Mouse (Mus musculus) midbrain, embryonic 14.5 days (tissue): ENCODE results near the gene Pnldc1. TPM values are rescaled to one million over a fixed set of nuclear protein-coding genes. Genes with fewer than 3 reads are reported as not detected.
"Not testable (repeated sequence)": the region's sequence is repeated elsewhere in the genome, so short reads cannot be mapped to it uniquely, and the experiment has no call there.

Experiments
- ATAC-seq: fragments of 200-750 bp; cut with Nextera tagmentation; 2 replicates; pipeline ENCODE4 v1.8.0; 2017; ENCODE audit warnings: moderate number of reproducible peaks, moderate library complexity; ENCODE audit not compliant: low FRiP score, low TSS enrichment
- DNase-seq: peaks from one replicate; pipeline ENCODE4 v3.0.0-alpha.2; 2015
- H3K27ac ChIP-seq: fragments of 300-500 bp; sonication (generic); replicated peaks from 2 replicates; pipeline ENCODE4 v1.5.1; 2014; ENCODE audit warnings: mild to moderate bottlenecking, low read depth, low read length, moderate library complexity
- H3K27me3 ChIP-seq: fragments of 300-500 bp; sonication (generic); 2 replicates; pipeline ENCODE4 v1.6.1; 2014; ENCODE audit warnings: low read length, control low read depth, mixed read lengths; ENCODE audit not compliant: control insufficient read depth, insufficient read depth
- H3K36me3 ChIP-seq: fragments of 300-500 bp; sonication (generic); 2 replicates; pipeline ENCODE4 v1.6.1; 2014; ENCODE audit warnings: low read length, control low read depth; ENCODE audit not compliant: control insufficient read depth, insufficient read depth
- H3K4me1 ChIP-seq: fragments of 300-500 bp; sonication (generic); 2 replicates; pipeline ENCODE4 v1.6.1; 2014; ENCODE audit warnings: mild to moderate bottlenecking, antibody characterized with exemption, low read length, control low read depth; ENCODE audit not compliant: control insufficient read depth, insufficient read depth
- H3K4me2 ChIP-seq: fragments of 300-500 bp; sonication (generic); 2 replicates; pipeline ENCODE4 v1.6.1; 2014; ENCODE audit warnings: mild to moderate bottlenecking, low read length, moderate library complexity
- H3K4me3 ChIP-seq: fragments of 300-500 bp; sonication (generic); replicated peaks from 2 replicates; pipeline ENCODE4 v1.5.1; 2014; ENCODE audit warnings: low read depth, low read length
- H3K9ac ChIP-seq: fragments of 300-500 bp; sonication (generic); replicated peaks from 2 replicates; pipeline ENCODE4 v1.6.1; 2014; ENCODE audit warnings: mild to moderate bottlenecking, low read length, moderate library complexity
- H3K9me3 ChIP-seq: fragments of 300-500 bp; sonication (generic); 2 replicates; pipeline ENCODE4 v1.6.1; 2016; ENCODE audit warnings: low read length, control low read depth, mixed read lengths; ENCODE audit not compliant: control insufficient read depth
- WGBS: fragments of 180-500 bp; shearing (Covaris S2); extraction: QIAGEN DNeasy Blood & Tissue Kit; methylation state at CpG from one replicate; pipeline ENCODE4 v1.1.7; 2014; 5-methylcytosine and 5-hydroxymethylcytosine counted together
- polyA plus RNA-seq: library from polyadenylated mRNA; unstranded; fragments of >200 nt; fragmentation: Nextera tagmentation; extraction: Ambion mirVana; gene quantifications from 2 replicates; pipeline ENCODE4 v1.2.1, GENCODE M21; 2014

Pnldc1 gene
- 3.1 and 3.7 TPM in 2 replicates for polyA plus RNA-seq

DNA sequence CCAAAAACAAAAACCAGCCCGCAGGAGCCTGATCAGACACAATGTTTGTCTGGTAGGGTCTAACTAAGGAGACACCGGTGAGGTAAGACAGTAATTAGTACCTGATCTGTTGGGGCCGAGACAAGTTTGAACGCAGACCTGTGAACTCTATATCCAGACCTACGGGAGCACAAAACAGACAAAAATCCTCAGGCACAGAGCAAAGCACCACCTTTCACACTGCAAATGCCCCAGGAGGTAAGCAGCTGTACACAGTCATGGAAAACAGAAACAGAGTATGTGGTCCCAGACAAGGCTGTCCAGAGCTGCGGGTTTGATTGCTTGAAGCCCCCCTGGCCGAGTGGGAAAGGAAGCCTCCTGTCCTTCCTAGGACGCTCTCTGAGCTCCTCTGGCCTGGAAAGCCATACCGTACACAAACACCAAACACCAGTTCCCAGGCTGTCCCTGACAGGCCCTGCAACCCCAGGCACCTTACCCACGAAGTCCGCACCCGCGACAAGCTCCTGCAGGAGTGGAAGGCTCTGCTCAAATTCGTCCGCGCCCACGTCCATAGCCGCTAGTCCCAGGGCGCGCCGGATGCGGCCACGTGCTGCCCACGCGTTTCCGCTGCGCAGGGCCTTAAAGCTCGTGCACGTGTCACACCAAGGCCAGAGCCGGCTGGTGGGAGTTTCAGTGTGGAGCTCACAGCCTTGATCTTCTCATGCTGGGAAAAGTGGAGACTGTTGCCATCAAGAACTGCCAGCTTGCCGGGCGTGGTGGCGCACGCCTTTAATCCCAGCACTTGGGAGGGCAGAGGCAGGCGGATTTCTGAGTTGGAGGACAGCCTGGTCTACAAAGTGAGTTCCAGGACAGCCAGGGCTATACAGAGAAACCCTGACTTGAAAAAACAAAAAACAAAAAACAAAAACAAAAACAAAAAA is at the start of gene Pnldc1:
Pnldc1 (minus strand) TSS at position 870 of the 920 bp plus-strand sequence.
- H3K36me3 ChIP-seq = peaks cover 53% of the 10 kb centered on the region
- no peak within 1 kb of the TSS for H3K4me2 ChIP-seq
- 82% methylated on average over 35 of the region's 35 CpGs for WGBS
- H3K4me1 ChIP-seq = no peaks in the 10 kb centered on the region
- H3K9me3 ChIP-seq = no peaks in the 10 kb centered on the region
- H3K9ac ChIP-seq = no peak within 1 kb of the TSS
- H3K27me3 ChIP-seq = no peaks in the 10 kb centered on the region
- no peak within 1 kb of the TSS for H3K27ac ChIP-seq
- H3K4me3 ChIP-seq = no peak within 1 kb of the TSS
- ATAC-seq (no peak), DNase-seq (no peak)

DNA sequence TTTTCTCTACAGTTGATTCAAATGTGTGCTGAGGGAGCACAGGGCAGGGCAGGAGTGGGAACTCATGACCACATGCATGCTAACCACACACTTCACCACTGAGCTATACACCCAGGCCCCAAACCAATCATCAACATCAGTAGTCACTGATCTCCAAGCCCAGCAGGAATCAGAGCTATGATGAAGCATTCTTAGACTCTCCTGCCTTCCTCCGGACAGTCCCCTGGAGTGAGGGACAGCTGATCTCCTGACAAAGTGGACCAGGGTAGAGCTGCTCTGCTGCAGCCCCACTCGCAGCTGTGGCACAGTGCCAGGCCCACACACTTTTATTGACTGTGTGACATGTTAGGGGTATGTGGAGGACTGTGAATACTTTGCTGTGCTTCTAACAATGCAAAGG is 49.3 kb upstream of the Pnldc1 start:
- Histone ChIP-seq H3K36me3 (peaks cover 21% of the 10 kb centered on the region), H3K4me2 (peak overlapping the region; percentile 50), H3K4me3 (peak overlapping the region; percentile 25)
- not testable (repeated sequence) for H3K4me1 ChIP-seq, H3K27ac ChIP-seq, ATAC-seq, H3K9me3 ChIP-seq, H3K9ac ChIP-seq, DNase-seq, H3K27me3 ChIP-seq
- 10% methylated on average over 1 of the region's 2 CpGs for WGBS

DNA sequence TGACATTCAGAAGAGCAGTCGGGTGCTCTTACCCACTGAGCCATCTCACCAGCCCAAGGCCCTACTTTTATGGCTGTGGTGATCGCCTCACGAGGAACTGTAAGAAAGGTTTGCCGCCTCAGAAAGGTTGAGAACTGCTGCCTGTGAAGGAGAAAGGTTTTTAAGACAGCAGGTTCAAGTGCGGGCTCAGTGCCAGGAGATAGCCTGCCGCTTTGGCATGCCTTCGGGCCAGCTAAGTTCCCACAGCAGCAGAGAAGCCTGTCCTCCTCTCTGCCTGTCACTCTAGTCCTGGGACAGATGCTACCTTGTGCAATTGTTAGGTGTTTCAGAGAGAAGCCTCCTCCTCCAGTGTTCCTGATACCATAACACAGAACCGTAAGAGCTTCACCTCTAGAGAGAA is 46.6 kb upstream of the Pnldc1 start:
- no peaks in the 10 kb centered on the region for H3K9me3 ChIP-seq
- H3K27me3 ChIP-seq = no peaks in the 10 kb centered on the region
- WGBS = 96% methylated on average over 8 of the region's 8 CpGs
- no peak overlapping the region for H3K4me2 ChIP-seq
- H3K4me3 ChIP-seq = no peak overlapping the region
- DNase-seq (no peak), ATAC-seq (no peak)
- no peak overlapping the region for H3K9ac ChIP-seq
- H3K36me3 ChIP-seq = peaks cover 36% of the 10 kb centered on the region
- H3K4me1 ChIP-seq = peaks cover 9% of the 10 kb centered on the region
- H3K27ac ChIP-seq = no peak overlapping the region

DNA sequence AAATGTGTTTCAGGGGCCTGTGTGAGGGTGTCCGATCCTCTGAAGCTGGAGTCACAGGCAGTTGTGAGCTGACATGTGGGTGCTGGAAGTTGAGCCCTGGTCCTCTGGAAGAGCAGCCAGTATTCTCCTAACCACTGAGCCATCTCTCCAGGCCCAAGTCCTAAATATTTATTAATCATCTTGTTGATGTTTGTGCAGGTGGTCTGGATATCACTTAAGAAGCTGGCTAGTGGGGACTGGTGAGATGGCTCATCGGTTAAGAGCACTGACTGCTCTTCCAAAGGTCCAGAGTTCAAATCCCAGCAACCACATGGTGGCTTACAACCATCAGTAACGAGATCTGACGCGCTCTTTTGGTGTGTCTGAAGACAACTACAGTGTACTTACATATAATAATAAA is 39.6 kb upstream of the Pnldc1 start:
- Histone ChIP-seq H3K9me3 (no peaks in the 10 kb centered on the region), H3K4me1 (no peaks in the 10 kb centered on the region), H3K27ac (no peak overlapping the region), H3K36me3 (peaks cover 70% of the 10 kb centered on the region), H3K9ac (no peak overlapping the region), H3K4me3 (no peak overlapping the region), H3K4me2 (no peak overlapping the region), H3K27me3 (no peaks in the 10 kb centered on the region)
- WGBS = 95% methylated on average over 5 of the region's 5 CpGs
- ATAC-seq (no peak), DNase-seq (no peak)

DNA sequence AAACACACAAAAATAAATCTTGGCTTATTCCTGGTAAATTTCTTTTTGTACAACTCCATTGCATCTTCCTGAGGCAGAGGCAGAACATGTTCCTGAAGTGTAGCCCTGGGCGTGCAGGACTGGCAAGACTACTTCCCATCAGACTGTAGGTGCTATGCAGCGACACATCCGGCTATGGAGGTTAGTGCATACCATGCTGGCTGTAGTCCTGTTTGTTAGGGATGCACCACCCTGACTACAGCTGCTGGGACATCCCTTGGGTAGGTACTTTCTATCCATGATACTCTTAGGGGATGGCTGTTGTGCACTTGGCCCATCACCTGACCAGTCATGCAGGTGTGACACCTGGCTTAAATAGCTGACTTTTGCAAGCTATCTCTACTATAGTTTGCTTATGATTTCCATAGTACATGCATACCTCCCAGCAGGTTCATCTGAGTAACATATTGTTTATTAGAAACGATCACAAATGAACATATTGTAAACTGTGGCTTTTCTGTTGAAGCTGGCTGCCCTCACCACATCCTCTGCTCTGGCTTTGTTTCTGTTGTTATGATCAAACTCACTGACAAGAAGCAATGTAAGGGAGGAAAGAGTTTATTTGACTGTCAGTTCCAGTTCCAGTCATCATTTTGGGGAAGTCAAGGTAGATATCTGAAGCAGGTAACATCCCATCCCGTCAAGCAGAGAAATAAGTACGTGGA is 32.6 kb upstream of the Pnldc1 start:
- 92% methylated on average over 6 of the region's 6 CpGs for WGBS
- H3K4me3 ChIP-seq = no peak overlapping the region
- no peak overlapping the region for H3K27ac ChIP-seq
- ATAC-seq = no peak
- no peaks in the 10 kb centered on the region for H3K9me3 ChIP-seq
- no peak for DNase-seq
- H3K36me3 ChIP-seq = peaks cover 47% of the 10 kb centered on the region
- H3K4me1 ChIP-seq = no peaks in the 10 kb centered on the region
- no peak overlapping the region for H3K9ac ChIP-seq
- no peaks in the 10 kb centered on the region for H3K27me3 ChIP-seq
- no peak overlapping the region for H3K4me2 ChIP-seq

DNA sequence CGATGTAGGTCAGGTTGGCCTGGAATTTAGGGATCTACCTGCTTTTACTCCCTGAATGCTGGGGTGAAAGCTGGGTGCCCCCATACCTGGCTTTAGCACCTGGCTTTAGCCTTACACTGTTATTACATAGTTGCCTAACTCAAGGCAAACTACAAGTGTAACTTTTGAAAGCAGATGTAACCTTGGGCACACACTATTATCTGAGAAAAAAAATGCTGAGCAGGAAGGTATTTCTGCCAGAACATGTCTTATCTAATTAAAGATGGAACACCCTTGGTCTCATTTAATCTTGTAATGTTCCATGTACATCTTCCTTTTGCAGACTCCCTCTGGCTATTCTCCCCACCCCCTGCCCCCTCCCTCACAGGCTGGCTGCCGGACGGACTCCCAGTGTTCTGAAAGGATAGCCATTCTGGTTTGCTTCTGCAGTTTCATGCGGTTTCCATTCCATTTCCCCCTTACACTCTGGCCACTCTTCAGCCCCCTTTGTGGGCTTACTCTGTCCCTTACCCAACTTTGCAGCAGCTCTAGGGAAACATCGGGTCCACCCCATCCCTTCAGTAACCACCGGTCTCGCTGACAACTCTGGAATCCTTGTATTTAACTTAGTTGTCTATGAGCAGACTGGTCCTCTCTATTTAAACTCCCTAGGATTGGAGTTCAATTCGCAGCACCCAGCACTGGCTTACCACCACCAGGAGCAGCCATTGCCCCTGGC is 31.7 kb upstream of the Pnldc1 start:
- no peak overlapping the region for H3K4me3 ChIP-seq
- no peaks in the 10 kb centered on the region for H3K9me3 ChIP-seq
- H3K36me3 ChIP-seq = peaks cover 43% of the 10 kb centered on the region
- WGBS = 80% methylated on average over 8 of the region's 8 CpGs
- H3K27me3 ChIP-seq = no peaks in the 10 kb centered on the region
- H3K4me2 ChIP-seq = no peak overlapping the region
- H3K4me1 ChIP-seq = no peaks in the 10 kb centered on the region
- no peak overlapping the region for H3K27ac ChIP-seq
- ATAC-seq (no peak), DNase-seq (no peak)
- H3K9ac ChIP-seq = no peak overlapping the region

DNA sequence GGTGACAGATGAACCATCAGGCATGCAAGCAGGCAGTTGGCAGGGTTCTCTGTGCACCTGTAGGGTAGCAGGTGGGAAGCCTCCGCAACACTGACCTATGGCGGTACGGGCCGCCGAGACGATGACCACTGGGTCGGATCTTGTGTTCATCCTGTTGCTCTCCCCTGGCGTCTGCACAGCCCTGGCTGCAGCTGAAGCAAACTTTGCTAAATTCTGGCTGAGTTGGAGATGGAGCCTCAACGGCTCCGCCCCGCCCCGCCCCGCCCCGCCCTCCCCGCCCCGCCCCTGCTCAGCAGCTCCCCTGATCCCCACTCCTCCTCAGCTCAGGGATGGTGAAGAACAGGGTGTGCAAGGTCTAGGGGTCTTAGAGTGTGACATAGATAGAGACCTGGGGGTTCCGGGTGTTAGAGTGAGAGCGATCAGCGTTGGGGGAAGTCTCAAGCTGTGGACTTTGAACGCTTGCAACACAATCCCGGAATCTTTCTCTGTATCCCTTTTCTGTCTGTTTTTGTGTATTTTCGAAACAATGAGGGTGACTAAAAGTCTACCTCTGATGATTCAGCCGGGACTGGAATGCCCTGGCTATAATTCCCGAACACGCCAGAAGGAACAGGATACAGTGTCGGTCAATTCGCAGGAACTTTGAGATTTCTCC is 30.2 kb upstream of the Pnldc1 start, which contains the start of gene Acat3:
Acat3 (minus strand) TSS at position 450 of the 655 bp plus-strand sequence.
- peak within 1 kb of the TSS; percentile 43 for H3K4me2 ChIP-seq
- 16% methylated on average over 27 of the region's 27 CpGs for WGBS
- no peak within 1 kb of the TSS for H3K27ac ChIP-seq
- H3K4me3 ChIP-seq = 0 out of 2 replicates have a peak within 1 kb of the TSS, but pooled peaks have one; percentile 5
- peaks cover 30% of the 10 kb centered on the region for H3K36me3 ChIP-seq
- no peaks in the 10 kb centered on the region for H3K27me3 ChIP-seq
- H3K9ac ChIP-seq = no peak within 1 kb of the TSS
- no peaks in the 10 kb centered on the region for H3K9me3 ChIP-seq
- DNase-seq = peak; percentile 11
- H3K4me1 ChIP-seq = no peaks in the 10 kb centered on the region
- peak; percentile 40 for ATAC-seq
